Mouse (Mus musculus) limb, embryonic 14.5 days (tissue): Measurements from ENCODE around the gene Dus2. TPM values are rescaled to one million over a fixed set of nuclear protein-coding genes. Genes with fewer than 3 reads are reported as not detected.

Experiments
- ATAC-seq: fragments of 200-750 bp; cut with Nextera tagmentation; 2 replicates; pipeline ENCODE4 v1.8.0; 2017; ENCODE audit warnings: low read depth, moderate number of reproducible peaks, moderate TSS enrichment; ENCODE audit not compliant: low FRiP score
- DNase-seq: peaks from one replicate; pipeline ENCODE4 v3.0.0-alpha.2; 2015; ENCODE audit warnings: low spot score
- H3K27ac ChIP-seq: fragments of 300-500 bp; sonication (generic); replicated peaks from 2 replicates; pipeline ENCODE4 v1.5.1; 2014; ENCODE audit warnings: low read depth, mild to moderate bottlenecking, low read length, moderate library complexity, mixed read lengths
- H3K27me3 ChIP-seq: fragments of 300-500 bp; sonication (generic); 2 replicates; pipeline ENCODE4 v1.6.1; 2014; ENCODE audit warnings: low read length, mixed read lengths; ENCODE audit not compliant: control insufficient read depth, insufficient read depth
- H3K36me3 ChIP-seq: fragments of 300-500 bp; sonication (generic); 2 replicates; pipeline ENCODE4 v1.6.1; 2014; ENCODE audit warnings: mild to moderate bottlenecking, low read length, moderate library complexity, mixed read lengths; ENCODE audit not compliant: control insufficient read depth, insufficient read depth
- H3K4me1 ChIP-seq: fragments of 300-500 bp; sonication (generic); 2 replicates; pipeline ENCODE4 v1.6.1; 2014; ENCODE audit warnings: antibody characterized with exemption, low read length, mixed read lengths; ENCODE audit not compliant: control insufficient read depth, insufficient read depth
- H3K4me2 ChIP-seq: fragments of 300-500 bp; sonication (generic); replicated peaks from 2 replicates; pipeline ENCODE4 v1.6.1; 2014; ENCODE audit warnings: low read depth, mild to moderate bottlenecking, low read length, moderate library complexity; ENCODE audit not compliant: severe bottlenecking
- H3K4me3 ChIP-seq: fragments of 300-500 bp; sonication (generic); replicated peaks from 2 replicates; pipeline ENCODE4 v1.5.1; 2014; ENCODE audit warnings: low read length
- H3K9ac ChIP-seq: fragments of 300-500 bp; sonication (generic); 2 replicates; pipeline ENCODE4 v1.6.1; 2014; ENCODE audit warnings: mild to moderate bottlenecking, low read depth, low read length, moderate library complexity; ENCODE audit not compliant: severe bottlenecking
- H3K9me3 ChIP-seq: fragments of 300-500 bp; sonication (generic); 2 replicates; pipeline ENCODE4 v1.6.1; 2016; ENCODE audit warnings: low read length; ENCODE audit not compliant: control insufficient read depth
- POLR2A ChIP-seq: fragments of 200-500 bp; IDR thresholded peaks from 2 replicates; pipeline ENCODE4 v1.8.0; 2012; ENCODE audit warnings: inconsistent platforms, mild to moderate bottlenecking, moderate library complexity, borderline replicate concordance; ENCODE audit not compliant: insufficient read depth, insufficient read length; ENCODE audit errors: extremely low read depth
- WGBS: fragments of 180-500 bp; shearing (Covaris S2); extraction: QIAGEN DNeasy Blood & Tissue Kit; methylation state at CpG from one replicate; pipeline ENCODE4 v1.1.7; 2014; 5-methylcytosine and 5-hydroxymethylcytosine counted together
- polyA plus RNA-seq, 2 experiments: library from polyadenylated mRNA; depleted of rRNA in 1 of 2; stranded (reverse) in 1 of 2; unstranded in 1 of 2; fragments of >200 nt; fragmentation: Nextera tagmentation in 1 of 2; extraction: Ambion mirVana in 1 of 2; gene quantifications; 2 replicates each; pipeline versions ENCODE4 v1.2.1 to v1.2.3; 2012 to 2014

Gene Dus2
- polyA plus RNA-seq, 2 experiments = 22.4 to 24.4 TPM

DNA sequence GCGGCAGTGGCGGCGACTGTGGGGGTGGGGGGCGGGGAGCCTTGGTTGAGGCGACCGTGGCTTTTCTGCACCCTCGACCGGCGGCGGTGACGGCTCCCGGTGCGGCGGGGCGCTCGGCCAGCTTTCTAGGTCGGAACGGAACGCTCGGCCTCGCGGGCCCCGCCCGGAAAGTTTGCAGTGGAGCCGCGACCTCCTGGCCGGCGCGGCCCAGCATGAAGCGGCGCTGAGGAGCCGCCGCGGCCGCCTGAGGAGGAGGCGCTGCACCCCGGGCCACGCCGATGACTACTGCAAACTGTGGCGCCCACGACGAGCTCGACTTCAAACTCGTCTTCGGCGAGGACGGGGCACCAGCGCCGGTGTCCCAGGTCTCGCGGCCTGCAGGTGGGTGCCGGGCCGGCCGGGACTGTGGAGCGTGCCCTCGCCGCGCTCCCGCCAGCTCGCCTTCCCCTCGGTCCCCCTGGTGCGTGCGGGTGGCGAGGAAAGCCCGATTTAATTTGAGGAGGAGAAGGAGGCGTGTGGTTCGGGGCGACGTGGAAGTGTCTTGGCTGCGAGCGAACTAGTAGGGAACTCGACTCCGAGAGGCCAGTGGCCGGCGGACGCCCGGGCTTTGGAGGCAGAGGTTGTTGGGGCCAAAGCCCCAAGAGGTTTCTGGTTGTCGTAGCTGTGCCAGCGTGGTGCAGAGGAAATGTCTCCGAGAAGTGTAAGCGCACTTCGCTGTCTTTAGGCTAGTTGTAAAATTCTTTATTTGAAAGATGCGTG, 68.7 kb downstream of the Dus2 start:
- peak; percentile 38 for DNase-seq
- Histone ChIP-seq H3K4me3 (peak overlapping the region; percentile 88), H3K9me3 (no peaks in the 10 kb centered on the region), H3K9ac (peak overlapping the region; percentile 91), H3K4me1 (peaks cover 19% of the 10 kb centered on the region), H3K4me2 (peak overlapping the region; percentile 91), H3K27me3 (no peaks in the 10 kb centered on the region), H3K27ac (peak overlapping the region; percentile 93), H3K36me3 (no peaks in the 10 kb centered on the region)
- TF ChIP-seq POLR2A = no peak
- WGBS = under 1% methylated on average over 44 of the region's 83 CpGs
- ATAC-seq = peak; percentile 84

DNA sequence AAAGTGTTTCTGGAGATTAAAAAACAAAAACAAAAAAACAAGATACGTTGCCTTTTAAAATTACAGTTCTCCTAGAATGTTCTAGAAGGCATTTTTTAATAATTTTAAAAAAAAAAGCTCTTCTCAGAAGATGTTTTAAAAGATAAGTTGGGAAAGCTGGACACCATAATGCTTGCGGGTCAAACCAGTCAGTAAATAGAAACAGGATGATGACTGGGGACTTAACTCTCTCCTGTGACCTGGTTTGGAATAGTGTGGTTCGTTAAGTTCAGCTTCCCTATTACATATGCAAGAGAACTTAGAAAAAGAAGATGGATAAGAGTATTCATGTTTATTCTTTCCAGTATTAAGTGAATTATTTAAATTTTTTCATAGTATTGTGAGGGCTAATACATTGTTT, 69.4 kb downstream of the Dus2 start:
- no peaks in the 10 kb centered on the region for H3K36me3 ChIP-seq
- no peaks in the 10 kb centered on the region for H3K9me3 ChIP-seq
- no peak for ATAC-seq
- no peak for DNase-seq
- WGBS = 3% methylated on average over 3 of the region's 3 CpGs
- H3K27ac ChIP-seq = peak overlapping the region; percentile 93
- peak overlapping the region; percentile 91 for H3K4me2 ChIP-seq
- TF ChIP-seq POLR2A = no peak
- H3K4me1 ChIP-seq = peaks cover 19% of the 10 kb centered on the region
- peak overlapping the region; percentile 91 for H3K9ac ChIP-seq
- H3K4me3 ChIP-seq = peak overlapping the region; percentile 88
- H3K27me3 ChIP-seq = no peaks in the 10 kb centered on the region

DNA sequence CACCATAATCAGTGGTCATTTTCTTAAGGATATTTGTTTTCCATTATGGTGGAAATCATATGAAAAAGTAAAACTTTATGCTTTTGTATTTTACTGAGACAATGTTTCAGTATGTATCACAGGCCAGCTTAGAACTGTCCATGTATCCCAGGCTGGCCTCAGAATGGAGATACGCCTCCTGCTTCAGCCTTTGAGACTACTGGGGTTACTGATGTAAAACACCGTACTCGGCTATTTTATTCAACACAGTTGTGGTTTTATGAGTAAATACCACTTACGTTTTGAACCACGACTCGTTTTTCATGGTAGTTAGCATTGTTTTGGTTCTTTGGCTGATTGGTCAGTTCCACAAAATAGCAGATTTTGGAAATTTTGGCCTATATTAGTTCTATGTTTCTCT, 70.5 kb downstream of the Dus2 start:
- DNase-seq (no peak), ATAC-seq (no peak)
- Histone ChIP-seq H3K27ac (no peak overlapping the region), H3K4me3 (no peak overlapping the region), H3K4me2 (peak overlapping the region; percentile 91), H3K4me1 (peaks cover 19% of the 10 kb centered on the region), H3K9ac (no peak overlapping the region), H3K36me3 (no peaks in the 10 kb centered on the region), H3K27me3 (no peaks in the 10 kb centered on the region), H3K9me3 (no peaks in the 10 kb centered on the region)
- 61% methylated on average over 6 of the region's 6 CpGs for WGBS
- no peak for TF ChIP-seq POLR2A

DNA sequence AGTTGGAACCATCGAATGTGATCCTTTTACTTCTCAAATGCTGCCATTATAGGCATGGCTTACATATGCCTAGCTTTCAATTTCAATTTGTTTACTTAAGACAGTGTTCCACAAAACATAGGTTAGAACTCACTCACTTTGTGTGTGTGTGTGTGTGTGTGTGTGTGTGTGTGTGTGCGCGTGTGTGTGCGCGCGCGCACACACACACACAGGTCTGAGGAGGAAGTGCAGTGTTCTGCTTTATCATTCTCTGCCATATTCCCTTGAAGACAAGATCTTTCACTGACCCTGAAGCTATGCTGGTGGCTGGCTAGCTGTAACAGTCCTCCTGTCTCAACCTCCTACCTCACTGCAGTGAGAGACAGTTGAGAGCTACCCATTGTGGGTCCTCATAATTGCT, 71.9 kb downstream of the Dus2 start:
- H3K4me1 ChIP-seq = peaks cover 19% of the 10 kb centered on the region
- no peak for TF ChIP-seq POLR2A
- no peak overlapping the region for H3K4me3 ChIP-seq
- H3K9me3 ChIP-seq = no peaks in the 10 kb centered on the region
- DNase-seq (no peak), ATAC-seq (no peak)
- H3K9ac ChIP-seq = no peak overlapping the region
- no peaks in the 10 kb centered on the region; the same call in 1 of the 2 replicates for H3K36me3 ChIP-seq
- 97% methylated on average over 7 of the region's 7 CpGs for WGBS
- no peak overlapping the region for H3K27ac ChIP-seq
- H3K27me3 ChIP-seq = no peaks in the 10 kb centered on the region
- H3K4me2 ChIP-seq = no peak overlapping the region

DNA sequence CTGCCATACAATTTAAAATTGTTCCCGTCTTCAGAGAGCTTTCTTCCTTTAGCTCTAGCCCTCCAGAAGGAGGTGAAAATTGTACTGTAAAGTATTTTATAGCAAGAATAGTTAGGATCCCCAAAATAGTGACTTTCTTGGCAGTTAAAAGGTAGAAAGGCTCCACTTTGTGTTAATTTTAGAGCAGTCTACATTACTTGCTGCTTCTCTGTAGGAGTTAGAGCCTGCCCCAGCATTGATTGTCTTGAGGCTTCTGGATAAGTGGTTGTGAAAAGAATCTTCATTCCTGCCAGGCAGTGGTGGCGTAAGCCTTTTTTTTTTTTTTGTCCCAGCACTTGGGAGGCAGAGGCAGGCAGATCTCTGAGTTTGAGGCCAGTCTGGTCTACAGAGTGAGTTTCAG, 75.6 kb downstream of the Dus2 start:
- Histone ChIP-seq H3K9ac (no peak overlapping the region), H3K9me3 (no peaks in the 10 kb centered on the region), H3K4me3 (no peak overlapping the region), H3K4me1 (peaks cover 6% of the 10 kb centered on the region), H3K27me3 (no peaks in the 10 kb centered on the region), H3K4me2 (no peak overlapping the region), H3K36me3 (no peaks in the 10 kb centered on the region; the same call in 1 of the 2 replicates), H3K27ac (no peak overlapping the region)
- 85% methylated on average over 2 of the region's 2 CpGs for WGBS
- ATAC-seq (no peak), DNase-seq (no peak)
- no peak for TF ChIP-seq POLR2A

DNA sequence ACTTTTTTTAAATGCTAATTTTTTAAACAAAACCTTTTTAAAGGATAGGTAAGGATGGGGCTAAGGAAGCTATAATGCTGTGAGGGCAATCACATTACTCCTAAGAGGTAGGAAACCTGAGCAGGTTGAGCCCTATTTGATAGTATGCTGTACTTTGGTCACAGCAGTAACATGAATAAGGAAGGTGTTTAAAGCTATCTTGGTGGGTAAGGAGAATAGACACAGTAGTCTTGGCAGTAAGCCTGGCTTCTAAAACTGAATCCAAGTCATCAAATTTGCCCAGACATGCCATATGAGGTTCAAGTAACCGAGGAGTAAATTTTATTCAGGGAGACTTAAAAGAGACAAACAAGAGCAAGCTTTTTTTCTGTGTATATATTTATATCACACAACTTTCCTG, 78.4 kb downstream of the Dus2 start:
- no peak for DNase-seq
- Histone ChIP-seq H3K36me3 (no peaks in the 10 kb centered on the region; the same call in 1 of the 2 replicates), H3K4me1 (peaks cover 3% of the 10 kb centered on the region; the same call in 1 of the 2 replicates), H3K9ac (no peak overlapping the region), H3K4me3 (no peak overlapping the region), H3K27ac (no peak overlapping the region), H3K4me2 (no peak overlapping the region), H3K9me3 (no peaks in the 10 kb centered on the region), H3K27me3 (no peaks in the 10 kb centered on the region)
- TF ChIP-seq POLR2A = no peak
- no peak for ATAC-seq
- WGBS = 36% methylated on average over 1 of the region's 1 CpGs
